Mouse (Mus musculus): Measurements from ENCODE around the gene Gm21887. TPM values are rescaled to one million over a fixed set of nuclear protein-coding genes. Genes with fewer than 3 reads are reported as not detected.

The Gm21887 gene
- total RNA-seq (2023): 770 TPM

DNA sequence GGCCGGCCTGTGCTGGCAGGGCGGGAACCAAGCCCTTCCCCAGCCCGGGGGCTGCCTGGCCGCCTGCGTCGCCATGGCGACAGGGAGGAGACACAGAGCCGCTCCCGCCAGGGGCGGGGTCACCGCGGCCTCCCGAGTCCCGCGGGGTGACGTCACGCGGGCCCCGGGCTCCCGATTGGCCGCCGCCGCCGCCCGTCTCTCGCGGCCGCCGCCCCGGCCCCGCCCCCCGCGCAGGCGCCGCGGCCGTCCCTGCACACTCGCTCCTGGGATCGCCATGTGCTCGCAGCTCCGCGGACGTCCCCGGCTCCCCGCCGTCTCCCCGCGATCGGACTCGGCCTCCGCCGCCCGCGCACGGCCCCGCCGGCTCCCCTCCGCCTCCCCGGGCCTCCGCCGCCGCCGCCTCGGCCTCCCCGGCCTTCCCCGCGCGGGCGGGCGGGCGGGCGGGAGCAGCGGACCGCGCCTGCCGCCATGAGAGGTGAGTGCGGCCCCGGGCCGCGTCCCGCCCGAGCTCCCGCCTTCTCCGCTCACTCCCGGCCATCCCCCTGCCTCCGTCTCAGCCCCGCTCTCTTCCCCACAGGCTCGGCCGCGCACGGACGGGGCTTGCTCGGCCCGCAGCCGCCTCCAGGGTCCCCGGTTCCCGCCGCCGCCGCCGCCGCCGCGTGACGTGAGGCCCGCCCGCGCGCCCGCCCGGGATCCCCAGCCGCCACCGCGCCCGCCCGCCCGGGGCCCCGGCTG is at the start of gene Gm21887:
Gene Gm21887, plus strand, starts transcription at position 644 of the 735 bp plus-strand sequence.

Other genes with a start within 250 kb of the Gm21887 start
- not detected for gene 4933400A11Rik, start 230.0 kb upstream of the Gm21887 start, total RNA-seq (2023)

Data from CD8-positive naive resting alpha-beta T cell, adult 57 days (primary cell).